Mouse (Mus musculus): Measurements from ENCODE around the gene Atg10. TPM values are rescaled to one million over a fixed set of nuclear protein-coding genes. Genes with fewer than 3 reads are reported as not detected.
A peak's percentile ranks its signal among the peaks of the same experiment; 100 is the strongest.

Atg10 gene
- polyA plus RNA-seq, 1 experiment from 2014 or later, result 16.0 TPM

- ATAC-seq (ENCODE audit: low FRiP score), result peak; percentile 96
- Histone ChIP-seq H3K27me3 (no peaks in the 10 kb centered on the region), H3K4me2 (no peak overlapping the region), H3K9ac (no peak overlapping the region), H3K27ac (0 out of 2 replicates have a peak overlapping the region, but pooled peaks have one; percentile 46), H3K4me3 (replicated peaks) (no peak overlapping the region), H3K9me3 (no peaks in the 10 kb centered on the region), H3K36me3 (replicated peaks) (no peaks in the 10 kb centered on the region), H3K4me1 (no peaks in the 10 kb centered on the region)
- 43% methylated on average over 11 of the region's 11 CpGs for WGBS
Observed at GRCm38 (mm10) chr13:91039201-91039807, 184.5 kb downstream of the Atg10 start.

- no peak overlapping the region for H3K9ac ChIP-seq
- WGBS, result 74% methylated on average over 5 of the region's 5 CpGs
- no peak for ATAC-seq (ENCODE audit: low FRiP score)
Observed at GRCm38 (mm10) chr13:91038636-91039035, 185.1 kb downstream of the Atg10 start.

GRCm38 (mm10) chr13:91038034-91038433, 185.7 kb downstream of the Atg10 start:
- no peak overlapping the region for H3K4me2 ChIP-seq

More at GRCm38 (mm10) chr13:91038636-91039035, 185.1 kb downstream of the Atg10 start:
- no peak overlapping the region for H3K4me2 ChIP-seq
- H3K36me3 ChIP-seq (replicated peaks), result no peaks in the 10 kb centered on the region
- no peaks in the 10 kb centered on the region for H3K4me1 ChIP-seq
- no peaks in the 10 kb centered on the region for H3K9me3 ChIP-seq
- H3K4me3 ChIP-seq (replicated peaks), result no peak overlapping the region
- no peak overlapping the region for H3K27ac ChIP-seq
- H3K27me3 ChIP-seq, result no peaks in the 10 kb centered on the region

GRCm38 (mm10) chr13:91037405-91037804, 186.4 kb downstream of the Atg10 start:
- H3K9ac ChIP-seq, result no peak overlapping the region

More at GRCm38 (mm10) chr13:91038034-91038433, 185.7 kb downstream of the Atg10 start:
- H3K27me3 ChIP-seq, result no peaks in the 10 kb centered on the region
- no peaks in the 10 kb centered on the region for H3K36me3 ChIP-seq (replicated peaks)
- H3K4me3 ChIP-seq (replicated peaks), result no peak overlapping the region
- WGBS, result 91% methylated on average over 3 of the region's 3 CpGs
- no peaks in the 10 kb centered on the region for H3K4me1 ChIP-seq
- H3K9me3 ChIP-seq, result no peaks in the 10 kb centered on the region
- no peak overlapping the region for H3K9ac ChIP-seq
- H3K27ac ChIP-seq, result no peak overlapping the region
- ATAC-seq (ENCODE audit: low FRiP score), result no peak

GRCm38 (mm10) chr13:91031836-91032235, 191.9 kb downstream of the Atg10 start:
- Histone ChIP-seq H3K4me2 (no peak overlapping the region), H3K4me1 (no peaks in the 10 kb centered on the region), H3K36me3 (replicated peaks) (no peaks in the 10 kb centered on the region), H3K9me3 (no peaks in the 10 kb centered on the region), H3K27ac (no peak overlapping the region), H3K9ac (no peak overlapping the region), H3K4me3 (replicated peaks) (no peak overlapping the region), H3K27me3 (no peaks in the 10 kb centered on the region)
- 81% methylated on average over 2 of the region's 2 CpGs for WGBS
- no peak for ATAC-seq (ENCODE audit: low FRiP score)

More at GRCm38 (mm10) chr13:91037405-91037804, 186.4 kb downstream of the Atg10 start:
- H3K36me3 ChIP-seq (replicated peaks), result no peaks in the 10 kb centered on the region
- H3K4me2 ChIP-seq, result no peak overlapping the region
- no peaks in the 10 kb centered on the region for H3K9me3 ChIP-seq
- H3K27me3 ChIP-seq, result no peaks in the 10 kb centered on the region
- H3K4me1 ChIP-seq, result no peaks in the 10 kb centered on the region
- no peak for ATAC-seq (ENCODE audit: low FRiP score)
- H3K4me3 ChIP-seq (replicated peaks), result no peak overlapping the region
- no peak overlapping the region for H3K27ac ChIP-seq
- WGBS, result 93% methylated on average over 6 of the region's 6 CpGs

GRCm38 (mm10) chr13:91023447-91023846, 200.3 kb downstream of the Atg10 start:
- Histone ChIP-seq H3K9ac (no peak overlapping the region), H3K27ac (no peak overlapping the region), H3K36me3 (replicated peaks) (no peaks in the 10 kb centered on the region), H3K27me3 (no peaks in the 10 kb centered on the region), H3K9me3 (no peaks in the 10 kb centered on the region), H3K4me1 (no peaks in the 10 kb centered on the region), H3K4me2 (no peak overlapping the region), H3K4me3 (replicated peaks) (no peak overlapping the region)
- ATAC-seq (ENCODE audit: low FRiP score), result no peak
- WGBS, result 94% methylated on average over 9 of the region's 9 CpGs

- no peaks in the 10 kb centered on the region for H3K27me3 ChIP-seq
- H3K4me2 ChIP-seq, result no peak overlapping the region
- no peaks in the 10 kb centered on the region for H3K4me1 ChIP-seq
- no peaks in the 10 kb centered on the region for H3K36me3 ChIP-seq (replicated peaks)
- H3K9me3 ChIP-seq, result no peaks in the 10 kb centered on the region
- ATAC-seq (ENCODE audit: low FRiP score), result no peak
- 60% methylated on average over 3 of the region's 3 CpGs for WGBS
- H3K4me3 ChIP-seq (replicated peaks), result no peak overlapping the region
- no peak overlapping the region for H3K27ac ChIP-seq
- no peak overlapping the region for H3K9ac ChIP-seq
Observed at GRCm38 (mm10) chr13:91011851-91012250, 211.9 kb downstream of the Atg10 start.

- WGBS, result 88% methylated on average over 2 of the region's 2 CpGs
Observed at GRCm38 (mm10) chr13:90995034-90995629, 228.6 kb downstream of the Atg10 start.

GRCm38 (mm10) chr13:90993602-90994001, 230.2 kb downstream of the Atg10 start:
- Histone ChIP-seq H3K4me3 (replicated peaks) (no peak overlapping the region), H3K4me1 (no peaks in the 10 kb centered on the region), H3K27ac (no peak overlapping the region), H3K9ac (no peak overlapping the region), H3K36me3 (replicated peaks) (no peaks in the 10 kb centered on the region), H3K9me3 (no peaks in the 10 kb centered on the region), H3K27me3 (no peaks in the 10 kb centered on the region), H3K4me2 (no peak overlapping the region)
- ATAC-seq (ENCODE audit: low FRiP score), result no peak
- 85% methylated on average over 13 of the region's 13 CpGs for WGBS

More at GRCm38 (mm10) chr13:90995034-90995629, 228.6 kb downstream of the Atg10 start:
- Histone ChIP-seq H3K4me3 (replicated peaks) (no peak overlapping the region), H3K27me3 (no peaks in the 10 kb centered on the region), H3K9ac (no peak overlapping the region), H3K36me3 (replicated peaks) (no peaks in the 10 kb centered on the region), H3K4me1 (no peaks in the 10 kb centered on the region), H3K4me2 (no peak overlapping the region), H3K27ac (no peak overlapping the region), H3K9me3 (no peaks in the 10 kb centered on the region)
- no peak for ATAC-seq (ENCODE audit: low FRiP score)

GRCm38 (mm10) chr13:90992948-90993347, 230.8 kb downstream of the Atg10 start:
- ATAC-seq (ENCODE audit: low FRiP score), result no peak
- Histone ChIP-seq H3K27ac (no peak overlapping the region), H3K36me3 (replicated peaks) (no peaks in the 10 kb centered on the region), H3K4me1 (no peaks in the 10 kb centered on the region), H3K9me3 (no peaks in the 10 kb centered on the region), H3K4me3 (replicated peaks) (no peak overlapping the region), H3K9ac (no peak overlapping the region), H3K27me3 (no peaks in the 10 kb centered on the region), H3K4me2 (no peak overlapping the region)
- 86% methylated on average over 5 of the region's 5 CpGs for WGBS

- WGBS, result 91% methylated on average over 3 of the region's 3 CpGs
- no peaks in the 10 kb centered on the region for H3K4me1 ChIP-seq
- no peaks in the 10 kb centered on the region for H3K9me3 ChIP-seq
- no peak for ATAC-seq (ENCODE audit: low FRiP score)
- H3K36me3 ChIP-seq (replicated peaks), result no peaks in the 10 kb centered on the region
- H3K27ac ChIP-seq, result no peak overlapping the region
- no peaks in the 10 kb centered on the region for H3K27me3 ChIP-seq
- H3K9ac ChIP-seq, result no peak overlapping the region
- no peak overlapping the region for H3K4me3 ChIP-seq (replicated peaks)
- H3K4me2 ChIP-seq, result no peak overlapping the region
Observed at GRCm38 (mm10) chr13:90988226-90988625, 235.5 kb downstream of the Atg10 start.

GRCm38 (mm10) chr13:90985417-90985816, 238.4 kb downstream of the Atg10 start:
- no peak for ATAC-seq (ENCODE audit: low FRiP score)
- no peaks in the 10 kb centered on the region for H3K27me3 ChIP-seq
- no peak overlapping the region for H3K4me3 ChIP-seq (replicated peaks)
- no peak overlapping the region for H3K4me2 ChIP-seq
- WGBS, result 93% methylated on average over 3 of the region's 3 CpGs
- H3K9me3 ChIP-seq, result no peaks in the 10 kb centered on the region
- no peak overlapping the region for H3K27ac ChIP-seq
- no peaks in the 10 kb centered on the region for H3K36me3 ChIP-seq (replicated peaks)
- no peak overlapping the region for H3K9ac ChIP-seq
- no peaks in the 10 kb centered on the region for H3K4me1 ChIP-seq

GRCm38 (mm10) chr13:90984073-90984472, 239.7 kb downstream of the Atg10 start:
- no peak for ATAC-seq (ENCODE audit: low FRiP score)
- H3K9ac ChIP-seq, result no peak overlapping the region
- H3K4me1 ChIP-seq, result no peaks in the 10 kb centered on the region
- H3K27me3 ChIP-seq, result no peaks in the 10 kb centered on the region
- H3K36me3 ChIP-seq (replicated peaks), result no peaks in the 10 kb centered on the region
- H3K9me3 ChIP-seq, result no peaks in the 10 kb centered on the region
- H3K4me3 ChIP-seq (replicated peaks), result no peak overlapping the region
- no peak overlapping the region for H3K4me2 ChIP-seq
- H3K27ac ChIP-seq, result no peak overlapping the region
- 88% methylated on average over 2 of the region's 2 CpGs for WGBS

Data from forebrain, embryonic 12.5 days (tissue).